Mouse (Mus musculus): ENCODE results near the gene Col6a6. TPM values are rescaled to one million over a fixed set of nuclear protein-coding genes. Genes with fewer than 3 reads are reported as not detected.

Col6a6 gene
- polyA plus RNA-seq, 1 experiment: 0.13 TPM

DNA sequence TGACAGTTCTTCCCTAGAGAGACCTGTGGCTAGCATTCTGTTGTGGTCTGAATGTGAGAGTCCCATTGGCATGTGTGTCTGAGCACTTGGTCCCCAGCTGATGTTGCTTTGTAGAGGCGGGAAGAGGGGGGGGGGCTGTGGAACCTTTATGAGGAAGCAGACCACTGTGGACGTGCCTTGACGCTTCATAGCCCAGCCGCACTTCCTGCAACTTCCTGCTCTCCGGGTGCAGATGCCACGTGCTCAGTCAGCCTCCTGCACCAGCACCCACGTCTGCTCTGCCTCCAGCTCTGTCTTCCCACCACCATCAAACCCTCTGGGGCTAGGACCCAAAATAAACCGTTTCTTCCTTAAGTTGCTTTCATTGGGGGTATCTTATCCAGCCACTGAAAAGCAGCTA lies 24.5 kb downstream of the Col6a6 start:
- WGBS: 21% methylated on average over 8 of the region's 8 CpGs
- no peak for TF ChIP-seq CTCF (IDR thresholded peaks at IDR 0.05; ENCODE audit: extremely low read depth, insufficient read depth, insufficient read length, insufficient replicate concordance)
- TF ChIP-seq POLR2A (IDR thresholded peaks at IDR 0.05; ENCODE audit: low read depth, low read length): no peak

DNA sequence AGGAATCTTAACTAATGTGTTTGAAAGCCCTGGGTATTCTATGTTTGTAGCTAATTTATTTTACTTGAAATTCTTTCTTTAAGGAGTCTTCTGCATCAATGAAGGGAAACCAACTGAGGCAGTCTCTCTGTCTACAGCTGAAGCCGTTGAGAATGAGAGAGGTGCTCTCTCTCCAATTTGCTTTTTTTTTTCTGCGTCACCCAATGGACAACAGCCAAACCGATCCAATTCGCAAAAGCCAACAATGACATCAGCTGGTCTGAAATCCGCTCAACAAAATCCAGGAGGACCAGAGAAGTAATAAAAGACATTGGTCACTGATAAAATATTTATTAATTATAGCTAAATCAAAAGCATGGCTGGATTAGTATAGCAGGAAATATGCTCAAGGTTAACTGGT lies 26.5 kb downstream of the Col6a6 start:
- Histone ChIP-seq H3K27ac (ENCODE audit: insufficient read depth, low read length) (no peak overlapping the region), H3K36me3 (ENCODE audit: control insufficient read depth, insufficient read depth, low read length) (no peaks in the 10 kb centered on the region), H3K27me3 (ENCODE audit: control insufficient read depth, insufficient read depth, low read length) (no peaks in the 10 kb centered on the region), H3K4me1 (ENCODE audit: control insufficient read depth, insufficient read depth, insufficient read length) (peaks cover 11% of the 10 kb centered on the region; the same call in 1 of the 2 replicates), H3K4me3 (ENCODE audit: extremely low read depth, insufficient read depth, insufficient read length) (no peak overlapping the region)
- TF ChIP-seq CTCF (IDR thresholded peaks at IDR 0.05; ENCODE audit: extremely low read depth, insufficient read depth, insufficient read length, insufficient replicate concordance): no peak
- DNase-seq (ENCODE audit: low read depth in 1 of 2, low spot score in 2 of 2): no peak
- 90% methylated on average over 5 of the region's 5 CpGs for WGBS

More for the DNA sequence above, 24.5 kb downstream of the Col6a6 start:
- H3K27ac ChIP-seq (ENCODE audit: insufficient read depth, low read length): 0 out of 2 replicates have a peak overlapping the region, but pooled peaks have one; percentile 0
- no peaks in the 10 kb centered on the region for H3K36me3 ChIP-seq (ENCODE audit: control insufficient read depth, insufficient read depth, low read length)
- H3K4me1 ChIP-seq (ENCODE audit: control insufficient read depth, insufficient read depth, insufficient read length): peaks cover 11% of the 10 kb centered on the region; the same call in 1 of the 2 replicates
- peak; percentile 4 to 34 for DNase-seq (ENCODE audit: low read depth in 1 of 2, low spot score in 2 of 2)
- H3K27me3 ChIP-seq (ENCODE audit: control insufficient read depth, insufficient read depth, low read length): no peaks in the 10 kb centered on the region
- no peak overlapping the region for H3K4me3 ChIP-seq (ENCODE audit: extremely low read depth, insufficient read depth, insufficient read length)

GRCm38 (mm10) chr9:105800286-105800685 lies 27.7 kb downstream of the Col6a6 start:
- TF ChIP-seq POLR2A (IDR thresholded peaks at IDR 0.05; ENCODE audit: low read depth, low read length): no peak
- TF ChIP-seq CTCF (IDR thresholded peaks at IDR 0.05; ENCODE audit: extremely low read depth, insufficient read depth, insufficient read length, insufficient replicate concordance): no peak
- 44% methylated on average over 5 of the region's 5 CpGs for WGBS
- Histone ChIP-seq H3K27ac (ENCODE audit: insufficient read depth, low read length) (no peak overlapping the region), H3K4me3 (ENCODE audit: extremely low read depth, insufficient read depth, insufficient read length) (no peak overlapping the region), H3K27me3 (ENCODE audit: control insufficient read depth, insufficient read depth, low read length) (no peaks in the 10 kb centered on the region), H3K36me3 (ENCODE audit: control insufficient read depth, insufficient read depth, low read length) (no peaks in the 10 kb centered on the region), H3K4me1 (ENCODE audit: control insufficient read depth, insufficient read depth, insufficient read length) (peaks cover 11% of the 10 kb centered on the region; the same call in 1 of the 2 replicates)
- DNase-seq (ENCODE audit: low read depth in 1 of 2, low spot score in 2 of 2): peak; percentile 5 to 42

GRCm38 (mm10) chr9:105796137-105796536 lies 31.8 kb downstream of the Col6a6 start:
- WGBS: 86% methylated on average over 6 of the region's 6 CpGs
- Histone ChIP-seq H3K36me3 (ENCODE audit: control insufficient read depth, insufficient read depth, low read length) (no peaks in the 10 kb centered on the region), H3K4me3 (ENCODE audit: extremely low read depth, insufficient read depth, insufficient read length) (no peak overlapping the region), H3K27ac (ENCODE audit: insufficient read depth, low read length) (no peak overlapping the region), H3K27me3 (ENCODE audit: control insufficient read depth, insufficient read depth, low read length) (no peaks in the 10 kb centered on the region; the same call in 1 of the 2 replicates), H3K4me1 (ENCODE audit: control insufficient read depth, insufficient read depth, insufficient read length) (peaks cover 6% of the 10 kb centered on the region; the same call in 1 of the 2 replicates)
- TF ChIP-seq CTCF (IDR thresholded peaks at IDR 0.05; ENCODE audit: extremely low read depth, insufficient read depth, insufficient read length, insufficient replicate concordance): no peak
- TF ChIP-seq POLR2A (IDR thresholded peaks at IDR 0.05; ENCODE audit: low read depth, low read length): no peak
- no peak for DNase-seq (ENCODE audit: low read depth in 1 of 2, low spot score in 2 of 2)

GRCm38 (mm10) chr9:105794965-105795364 lies 33.0 kb downstream of the Col6a6 start:
- Histone ChIP-seq H3K27ac (ENCODE audit: insufficient read depth, low read length) (no peak overlapping the region), H3K4me3 (ENCODE audit: extremely low read depth, insufficient read depth, insufficient read length) (no peak overlapping the region), H3K27me3 (ENCODE audit: control insufficient read depth, insufficient read depth, low read length) (no peaks in the 10 kb centered on the region; the same call in 1 of the 2 replicates), H3K36me3 (ENCODE audit: control insufficient read depth, insufficient read depth, low read length) (no peaks in the 10 kb centered on the region), H3K4me1 (ENCODE audit: control insufficient read depth, insufficient read depth, insufficient read length) (peaks cover 1% of the 10 kb centered on the region; the same call in 1 of the 2 replicates)
- no peak for TF ChIP-seq POLR2A (IDR thresholded peaks at IDR 0.05; ENCODE audit: low read depth, low read length)
- TF ChIP-seq CTCF (IDR thresholded peaks at IDR 0.05; ENCODE audit: extremely low read depth, insufficient read depth, insufficient read length, insufficient replicate concordance): no peak
- DNase-seq (ENCODE audit: low read depth in 1 of 2, low spot score in 2 of 2): no peak
- WGBS: 43% methylated on average over 4 of the region's 4 CpGs

DNA sequence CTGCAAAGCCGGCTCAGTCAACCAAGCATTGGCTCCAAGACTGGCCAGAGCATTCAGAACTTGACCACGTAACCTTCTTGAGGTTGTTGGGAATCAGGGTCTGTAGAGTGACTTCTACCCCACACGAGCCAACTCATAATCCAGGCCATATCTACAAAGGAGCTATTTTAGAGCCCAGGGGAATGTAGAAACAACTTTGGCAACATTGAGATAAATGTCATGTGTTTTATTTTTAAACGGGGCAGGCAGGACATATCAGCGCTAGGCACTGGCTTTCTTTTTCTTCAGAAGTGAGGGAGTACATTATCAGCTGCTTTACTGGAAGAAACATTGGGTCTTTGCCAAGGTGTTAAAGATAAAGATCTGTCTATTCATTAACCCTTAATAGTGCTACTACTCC lies 36.1 kb downstream of the Col6a6 start:
- Histone ChIP-seq H3K4me1 (ENCODE audit: control insufficient read depth, insufficient read depth, insufficient read length) (no peaks in the 10 kb centered on the region), H3K4me3 (ENCODE audit: extremely low read depth, insufficient read depth, insufficient read length) (no peak overlapping the region), H3K27ac (ENCODE audit: insufficient read depth, low read length) (no peak overlapping the region), H3K36me3 (ENCODE audit: control insufficient read depth, insufficient read depth, low read length) (no peaks in the 10 kb centered on the region), H3K27me3 (ENCODE audit: control insufficient read depth, insufficient read depth, low read length) (no peaks in the 10 kb centered on the region; the same call in 1 of the 2 replicates)
- WGBS: 59% methylated on average over 5 of the region's 5 CpGs
- TF ChIP-seq CTCF (IDR thresholded peaks at IDR 0.05; ENCODE audit: extremely low read depth, insufficient read depth, insufficient read length, insufficient replicate concordance): no peak
- DNase-seq (ENCODE audit: low read depth in 1 of 2, low spot score in 2 of 2): no peak

DNA sequence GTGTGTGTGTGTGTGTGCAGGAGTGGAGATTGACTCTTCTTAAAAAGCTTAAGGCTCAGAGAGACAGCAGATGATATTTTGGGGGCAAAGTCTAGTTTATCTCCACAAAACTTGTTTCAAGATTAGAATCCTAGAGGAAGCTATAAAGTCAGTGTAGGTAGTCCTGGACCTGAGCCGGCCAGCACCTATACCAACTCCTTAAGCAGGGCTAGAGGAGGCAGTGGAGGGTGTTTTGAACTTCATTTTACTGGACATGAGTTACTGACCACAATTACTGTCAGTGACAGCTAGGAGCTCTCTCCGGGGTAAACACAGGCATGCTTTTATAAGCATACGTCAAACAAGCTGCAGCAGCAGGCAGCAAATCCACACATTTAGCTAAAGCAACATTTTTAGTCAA lies 39.8 kb downstream of the Col6a6 start:
- H3K36me3 ChIP-seq (ENCODE audit: control insufficient read depth, insufficient read depth, low read length): no peaks in the 10 kb centered on the region
- 85% methylated on average over 3 of the region's 3 CpGs for WGBS
- no peak overlapping the region for H3K4me3 ChIP-seq (ENCODE audit: extremely low read depth, insufficient read depth, insufficient read length)
- no peak for TF ChIP-seq POLR2A (IDR thresholded peaks at IDR 0.05; ENCODE audit: low read depth, low read length)
- no peaks in the 10 kb centered on the region for H3K27me3 ChIP-seq (ENCODE audit: control insufficient read depth, insufficient read depth, low read length)
- H3K4me1 ChIP-seq (ENCODE audit: control insufficient read depth, insufficient read depth, insufficient read length): no peaks in the 10 kb centered on the region
- no peak overlapping the region for H3K27ac ChIP-seq (ENCODE audit: insufficient read depth, low read length)
- no peak for DNase-seq (ENCODE audit: low read depth in 1 of 2, low spot score in 2 of 2)
